Mouse (Mus musculus) gastrocnemius, postnatal 25 days (tissue): Measurements from ENCODE around the gene Cphx3. TPM values are rescaled to one million over a fixed set of nuclear protein-coding genes. Genes with fewer than 3 reads are reported as not detected.
"Not testable (repeated sequence)": the region's sequence is repeated elsewhere in the genome, so short reads cannot be mapped to it uniquely, and the experiment has no call there.

Experiments
- DNase-seq: peaks from one replicate; pipeline ENCODE4 v3.0.0; 2022
- total RNA-seq, 2 experiments: library from RNA; stranded (reverse); gene quantifications; 1 replicate in 1 of 2; 2 replicates in 1 of 2; pipeline ENCODE4 v1.2.3; 2021

The Cphx3 gene
- total RNA-seq, 2 experiments from 2014 or later, result not detected

DNA sequence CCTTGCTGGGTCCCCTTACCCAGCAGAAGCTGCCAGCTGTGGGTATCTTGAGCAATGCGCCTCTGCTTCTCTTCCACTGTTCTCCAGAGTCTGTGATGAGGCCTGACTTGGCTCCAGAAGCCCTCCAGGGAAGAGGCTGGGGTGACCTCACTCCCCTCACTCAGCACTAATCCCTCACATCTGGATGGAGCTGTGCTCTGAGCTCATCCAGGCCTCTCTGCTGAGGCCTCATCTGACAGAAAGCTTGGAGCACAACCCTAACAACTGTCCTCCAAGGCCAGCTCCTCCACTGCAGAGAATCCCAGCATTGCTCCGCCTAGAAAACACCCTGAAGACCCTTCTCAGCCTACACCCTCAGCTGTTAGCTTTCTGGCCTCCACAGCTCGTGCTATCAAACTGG, 91.9 kb downstream of the Cphx3 start:
- DNase-seq, result not testable (repeated sequence)

DNA sequence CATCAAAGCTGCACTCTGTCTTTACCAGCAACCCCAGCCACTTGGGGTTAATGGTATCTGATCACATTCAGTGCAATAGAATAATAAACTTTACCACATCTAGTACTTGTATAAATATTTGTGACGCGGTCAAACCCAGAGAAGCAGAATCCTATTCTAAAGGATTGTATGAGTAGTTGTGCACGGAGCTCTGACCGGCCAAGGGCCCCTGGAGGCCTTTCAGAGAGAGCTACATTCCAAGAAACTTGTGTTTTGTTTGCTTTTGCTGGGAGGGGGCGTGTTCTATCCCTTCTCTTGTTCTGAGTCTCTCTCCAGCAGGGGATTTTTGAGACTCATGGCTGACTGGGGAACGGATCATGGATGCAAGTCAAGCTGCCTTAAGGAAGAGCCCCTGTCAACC, 92.9 kb downstream of the Cphx3 start:
- DNase-seq, result not testable (repeated sequence)

GRCm38 (mm10) chr14:26181660-26182059, 99.6 kb downstream of the Cphx3 start:
- not testable (repeated sequence) for DNase-seq

DNA sequence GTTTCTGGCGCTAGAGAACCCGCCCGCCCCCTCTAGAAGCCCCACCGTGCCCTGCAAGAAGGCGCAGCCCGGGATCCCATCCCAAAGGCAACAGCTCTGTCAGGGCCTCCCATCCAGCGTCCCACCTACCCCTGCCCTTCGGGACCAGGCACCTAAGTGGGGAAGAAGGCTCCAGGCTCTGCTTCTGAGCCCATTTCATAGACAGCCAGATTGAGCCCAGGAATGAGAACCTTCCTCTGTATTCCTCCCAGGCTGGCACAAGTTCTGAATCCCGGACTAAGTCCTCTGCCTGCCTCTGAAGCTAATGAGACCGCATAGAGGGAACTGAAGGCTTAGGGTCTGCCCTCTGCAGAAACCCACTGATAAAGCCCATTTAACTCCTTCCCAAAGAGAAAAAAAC, 100.3 kb downstream of the Cphx3 start, which contains the start of gene Plac9b:
Gene Plac9b, minus strand, starts transcription at position 101 of the 400 bp plus-strand sequence.
- DNase-seq, result not testable (repeated sequence)

DNA sequence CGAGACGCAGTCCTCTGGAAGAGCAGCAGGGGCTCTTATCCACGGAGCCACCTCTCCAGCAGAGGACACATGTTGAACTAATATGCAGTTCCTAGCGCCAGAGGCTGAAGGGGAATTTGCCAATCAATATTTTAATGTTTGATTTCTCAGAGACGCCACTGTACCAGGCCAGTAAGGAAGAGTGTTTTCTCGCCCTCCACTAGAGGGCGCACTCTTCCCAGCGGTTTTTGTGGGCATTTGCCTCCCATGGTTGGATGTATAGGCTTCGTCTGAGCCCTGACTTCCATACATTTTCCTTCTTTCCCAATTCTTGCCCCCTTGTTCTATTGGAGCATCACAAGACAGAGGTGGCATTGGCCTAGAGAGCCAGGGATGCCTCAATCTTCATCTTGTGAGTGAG, 104.5 kb downstream of the Cphx3 start:
- DNase-seq, result not testable (repeated sequence)

- DNase-seq, result not testable (repeated sequence)
Measured at GRCm38 (mm10) chr14:26188361-26188760, 106.3 kb downstream of the Cphx3 start.

DNA sequence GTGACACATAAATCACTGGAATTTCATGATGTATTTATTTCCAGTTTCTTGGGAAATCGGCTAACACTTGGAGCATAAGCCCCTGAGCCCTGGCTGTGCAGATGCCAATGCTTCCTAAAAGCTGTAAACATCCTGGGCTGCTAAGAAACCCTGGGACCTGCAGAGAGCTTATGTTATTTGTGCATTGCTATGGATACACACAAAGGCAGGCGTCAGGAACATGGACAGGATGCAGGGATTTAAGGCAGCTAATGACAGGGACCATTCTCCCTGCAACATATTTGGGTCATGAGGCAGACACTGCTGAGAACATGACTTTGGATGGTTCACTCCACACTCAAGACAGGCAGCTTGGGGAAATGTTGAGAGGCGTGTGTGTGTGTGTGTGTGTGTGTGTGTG, 115.8 kb downstream of the Cphx3 start:
- DNase-seq, result not testable (repeated sequence)

- DNase-seq, result not testable (repeated sequence)
Measured at GRCm38 (mm10) chr14:26206197-26206925, 124.3 kb downstream of the Cphx3 start.

DNA sequence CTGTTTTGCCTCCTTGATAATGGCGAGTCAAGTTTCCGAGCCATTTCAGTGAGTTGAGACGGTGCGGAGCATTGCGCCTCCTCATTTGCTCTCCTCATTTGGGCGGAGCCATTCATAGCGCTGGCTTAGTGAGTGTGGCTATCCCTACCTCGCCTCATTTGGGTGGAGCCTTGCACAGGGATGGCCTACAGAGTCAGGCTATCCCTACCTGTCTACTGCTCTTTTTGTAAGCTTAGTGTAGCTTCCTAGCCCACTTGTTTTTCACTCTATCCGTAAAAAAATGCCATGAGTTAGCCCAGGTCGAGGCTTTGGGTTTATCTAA, 124.8 kb downstream of the Cphx3 start, which contains the start of gene Tmem254b:
Gene Tmem254b, minus strand, starts transcription at position 116 of the 322 bp plus-strand sequence.
- DNase-seq, result not testable (repeated sequence)

GRCm38 (mm10) chr14:26216233-26217000, 134.3 kb downstream of the Cphx3 start:
- DNase-seq, result not testable (repeated sequence)

DNA sequence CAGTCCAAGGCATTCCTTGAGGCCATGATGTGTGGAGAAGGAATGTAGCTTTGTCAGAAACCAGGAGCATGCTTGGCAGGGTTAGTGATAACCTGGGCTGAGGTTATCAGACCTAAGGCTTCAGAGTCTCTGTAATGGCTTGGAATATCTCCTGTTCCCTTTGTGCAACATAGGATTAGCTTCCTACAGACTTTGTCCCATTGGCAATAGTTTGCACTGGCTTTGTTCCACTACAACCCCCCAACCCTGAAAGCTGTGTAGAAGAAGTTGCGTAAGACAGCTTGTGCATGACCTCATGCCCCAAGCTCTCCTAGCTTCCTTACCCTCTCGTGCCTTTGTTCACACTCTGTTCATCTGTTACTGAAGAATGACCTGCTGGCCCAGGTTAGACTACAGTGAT, 155.1 kb downstream of the Cphx3 start:
- not testable (repeated sequence) for DNase-seq

DNA sequence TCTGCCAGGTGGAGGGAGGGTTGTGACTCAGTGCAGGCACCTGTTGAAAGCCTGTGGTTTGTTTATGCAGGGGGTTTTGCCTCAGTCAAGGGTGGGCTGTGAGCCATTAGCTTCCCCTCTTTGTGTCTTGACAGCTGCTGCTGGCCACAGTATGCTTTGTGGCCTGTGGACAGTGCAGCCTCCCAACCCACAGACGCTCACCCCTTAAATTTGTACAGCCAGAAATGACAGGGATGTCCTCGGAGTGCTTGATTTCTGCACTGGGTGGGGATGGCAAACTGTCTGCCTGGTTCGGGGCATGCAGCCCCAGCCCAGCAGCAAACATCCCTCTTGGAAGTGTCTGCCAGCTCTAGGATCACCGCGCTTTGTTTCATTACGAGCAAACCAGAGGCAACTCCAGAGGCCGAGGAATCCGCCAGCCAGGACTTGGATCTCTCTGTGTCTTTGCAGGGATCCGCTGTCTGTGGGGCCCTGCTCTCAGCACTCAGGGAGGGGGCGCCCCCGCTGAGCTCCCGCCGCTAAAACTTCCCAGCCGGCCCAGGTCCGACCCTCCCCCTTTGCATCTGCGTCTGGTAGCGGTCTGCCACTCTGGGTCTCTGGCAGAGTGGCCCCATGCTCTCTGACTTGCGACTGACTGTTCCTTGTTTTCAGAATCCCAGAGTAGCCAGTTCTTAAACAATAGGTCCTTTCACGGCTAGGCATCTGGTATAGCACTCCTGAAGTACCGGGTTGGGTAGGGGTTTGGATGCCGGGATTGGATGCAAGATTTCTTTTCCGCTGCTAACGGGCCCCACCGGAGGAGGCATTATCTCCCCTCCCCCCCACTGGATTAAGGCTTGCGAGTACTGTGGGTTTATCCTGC, 175.9 kb downstream of the Cphx3 start, which contains the start of gene Duxbl3:
Gene Duxbl3, plus strand, starts transcription at position 207 of the 862 bp plus-strand sequence.
- not testable (repeated sequence) for DNase-seq

GRCm38 (mm10) chr14:26258729-26259128, 176.6 kb downstream of the Cphx3 start:
- DNase-seq, result not testable (repeated sequence)

Other genes with a start within 250 kb of the Cphx3 start
- gene Anxa11, start 240.1 kb upstream of the Cphx3 start, total RNA-seq, result 10 to 100 TPM; 79.2 to 96.7 TPM
- 1 to 10 TPM; 1.8 to 2.7 TPM for gene Plac9a, start 179.2 kb upstream of the Cphx3 start, total RNA-seq
- gene Tmem254a, start 154.6 kb upstream of the Cphx3 start, total RNA-seq, result under 1 TPM; 0.15 to 0.86 TPM
- gene Cphx1, start 144.0 kb upstream of the Cphx3 start, total RNA-seq, result not detected
- under 1 TPM; 0.38 to 0.46 TPM for gene Duxbl1, start 103.7 kb upstream of the Cphx3 start, total RNA-seq
- 10 to 100 TPM in 1 of 2 experiments, 1 to 10 TPM in 1; 7.9 to 12.5 TPM for gene Gm9780, start 39.6 kb upstream of the Cphx3 start, total RNA-seq
- gene Tmem254c, start 14.9 kb upstream of the Cphx3 start, total RNA-seq, result 1 to 10 TPM; 5.5 to 7.2 TPM
- not detected for gene Cphx2, start 781 bp upstream of the Cphx3 start, total RNA-seq
- gene Duxbl2, start 36.1 kb downstream of the Cphx3 start, total RNA-seq, result not detected
- 10 to 100 TPM; 26.0 to 59.2 TPM for gene Plac9b, start 100.2 kb downstream of the Cphx3 start, total RNA-seq
- 1 to 10 TPM in 1 of 2 experiments, under 1 TPM in 1; 0.84 to 1.3 TPM for gene Tmem254b, start 124.7 kb downstream of the Cphx3 start, total RNA-seq
- gene Duxbl3, start 175.7 kb downstream of the Cphx3 start, total RNA-seq, result not detected